Mouse (Mus musculus) urinary bladder, postnatal 10 days (tissue): ENCODE results near the gene Efcab1.
"Not testable (repeated sequence)": the region's sequence is repeated elsewhere in the genome, so short reads cannot be mapped to it uniquely, and the experiment has no call there.

ENCODE experiments used
- DNase-seq: peaks from one replicate; pipeline ENCODE4 v3.0.0; 2022; ENCODE audit warnings: low spot score

Efcab1 gene

GRCm38 (mm10) chr16:14906393-14907100, at the start of gene Efcab1:
Gene Efcab1, plus strand, starts transcription at chr16:14906606.
- DNase-seq, result no peak

- no peak for DNase-seq
Measured at GRCm38 (mm10) chr16:14859443-14859842, 47.0 kb upstream of the Efcab1 start.

GRCm38 (mm10) chr16:14884916-14885315, 21.5 kb upstream of the Efcab1 start:
- DNase-seq, result no peak

- no peak for DNase-seq
Measured at GRCm38 (mm10) chr16:14885372-14885771, 21.0 kb upstream of the Efcab1 start.

GRCm38 (mm10) chr16:14892492-14892891, 13.9 kb upstream of the Efcab1 start:
- no peak for DNase-seq

- DNase-seq, result no peak
Measured at GRCm38 (mm10) chr16:14893864-14894263, 12.5 kb upstream of the Efcab1 start.

GRCm38 (mm10) chr16:14894713-14895112, 11.7 kb upstream of the Efcab1 start:
- DNase-seq, result no peak

GRCm38 (mm10) chr16:14895543-14895942, 10.9 kb upstream of the Efcab1 start:
- DNase-seq, result no peak

GRCm38 (mm10) chr16:14930711-14931110, 24.3 kb downstream of the Efcab1 start:
- not testable (repeated sequence) for DNase-seq

- DNase-seq, result not testable (repeated sequence)
Measured at GRCm38 (mm10) chr16:14936478-14937166, 30.2 kb downstream of the Efcab1 start.

- no peak for DNase-seq
Measured at GRCm38 (mm10) chr16:14939552-14939951, 33.1 kb downstream of the Efcab1 start.

GRCm38 (mm10) chr16:14939994-14940715, 33.7 kb downstream of the Efcab1 start:
- no peak for DNase-seq

- no peak for DNase-seq
Measured at GRCm38 (mm10) chr16:14940898-14941297, 34.5 kb downstream of the Efcab1 start.

- DNase-seq, result no peak
Measured at GRCm38 (mm10) chr16:14943530-14943929, 37.1 kb downstream of the Efcab1 start.

GRCm38 (mm10) chr16:14947561-14947960, 41.2 kb downstream of the Efcab1 start:
- DNase-seq, result not testable (repeated sequence)

GRCm38 (mm10) chr16:14951894-14952293, 45.5 kb downstream of the Efcab1 start:
- DNase-seq, result no peak

GRCm38 (mm10) chr16:14959743-14960142, 53.3 kb downstream of the Efcab1 start:
- DNase-seq, result no peak

- DNase-seq, result no peak
Measured at GRCm38 (mm10) chr16:14973696-14974095, 67.3 kb downstream of the Efcab1 start.

- no peak for DNase-seq
Measured at GRCm38 (mm10) chr16:14979228-14979627, 72.8 kb downstream of the Efcab1 start.

GRCm38 (mm10) chr16:14989614-14990268, 83.3 kb downstream of the Efcab1 start:
- no peak for DNase-seq

GRCm38 (mm10) chr16:14991001-14991400, 84.6 kb downstream of the Efcab1 start:
- no peak for DNase-seq

GRCm38 (mm10) chr16:14992461-14993107, 86.2 kb downstream of the Efcab1 start:
- no peak for DNase-seq
